10 mouse cellular contexts compared by ENCODE assay signal in genomic region chr2:125249339-125249738, GRCm38 (mm10). TPM values are rescaled to one million over a fixed set of nuclear protein-coding genes. Genes with fewer than 3 reads are reported as not detected.
DNase-seq lines count a peak whose midpoint lies in the region; ATAC-seq and TF ChIP-seq lines count a peak whose summit lies in the region.
"Had no signal": no experiment of that assay in that cellular context is flagged by ENCODE, and none has a peak within 500 bp of the region (broad histone marks: within the 10 kb centered on the region; RNA-seq: fewer than 3 reads in every experiment).

No protein-coding gene starts in this region.

- H3K9ac ChIP-seq in hindbrain, postnatal 0 days (replicated peaks; ENCODE audit: low read length), result no peak overlapping the region
- no peak overlapping the region for H3K9ac ChIP-seq in hindbrain, embryonic 16.5 days (ENCODE audit: low read depth, low read length)
- 0 out of 2 replicates have a peak overlapping the region, but pooled peaks have one; percentile 82 for H3K9ac ChIP-seq in ES-Bruce4 (ENCODE audit: low read depth, poor library complexity, severe bottlenecking)
- 0 out of 2 replicates have a peak overlapping the region, but pooled peaks have one; percentile 84 for H3K9ac ChIP-seq in embryonic facial prominence, embryonic 12.5 days
- H3K9ac ChIP-seq in limb, embryonic 14.5 days (ENCODE audit: low read depth, low read length, severe bottlenecking), result no peak overlapping the region

- ATAC-seq in hindbrain, postnatal 0 days, result no peak
- ATAC-seq in hindbrain, embryonic 16.5 days, result no peak
- ATAC-seq in embryonic facial prominence, embryonic 12.5 days (ENCODE audit: insufficient number of reproducible peaks, insufficient read depth, low FRiP score, low TSS enrichment), result no peak
- ATAC-seq in limb, embryonic 14.5 days (ENCODE audit: low FRiP score, low read depth), result no peak
- ATAC-seq in frontal cortex, adult (ENCODE audit: low TSS enrichment), result no peak

- H3K27me3 ChIP-seq in hindbrain, postnatal 0 days (ENCODE audit: insufficient read depth, low read length), result no peaks in the 10 kb centered on the region
- H3K27me3 ChIP-seq in hindbrain, embryonic 16.5 days (replicated peaks; ENCODE audit: control insufficient read depth, insufficient read depth, low read length), result no peaks in the 10 kb centered on the region
- no peaks in the 10 kb centered on the region for H3K27me3 ChIP-seq in ES-Bruce4 (ENCODE audit: control insufficient read depth, insufficient read depth, low read length, poor library complexity, severe bottlenecking)
- no peaks in the 10 kb centered on the region for H3K27me3 ChIP-seq in embryonic facial prominence, embryonic 12.5 days
- no peaks in the 10 kb centered on the region for H3K27me3 ChIP-seq in limb, embryonic 14.5 days (ENCODE audit: control insufficient read depth, insufficient read depth, low read length)

- H3K36me3 ChIP-seq in hindbrain, postnatal 0 days (ENCODE audit: insufficient read depth, low read length), result peaks cover 6% of the 10 kb centered on the region; the same call in 1 of the 2 replicates
- peaks cover 9% of the 10 kb centered on the region for H3K36me3 ChIP-seq in hindbrain, embryonic 16.5 days (ENCODE audit: control insufficient read depth, insufficient read depth, low read length)
- H3K36me3 ChIP-seq in ES-Bruce4 (ENCODE audit: control insufficient read depth, insufficient read depth, low read length, poor library complexity, severe bottlenecking), result peaks cover 57% of the 10 kb centered on the region
- peaks cover 45% of the 10 kb centered on the region for H3K36me3 ChIP-seq in embryonic facial prominence, embryonic 12.5 days
- peaks cover 35% of the 10 kb centered on the region for H3K36me3 ChIP-seq in limb, embryonic 14.5 days (ENCODE audit: control insufficient read depth, insufficient read depth, low read length)

- H3K9me3 ChIP-seq in hindbrain, postnatal 0 days (ENCODE audit: low read length), result no peaks in the 10 kb centered on the region
- H3K9me3 ChIP-seq in hindbrain, embryonic 16.5 days (ENCODE audit: control insufficient read depth, low read length), result no peaks in the 10 kb centered on the region
- peaks cover 48% of the 10 kb centered on the region for H3K9me3 ChIP-seq in ES-Bruce4 (replicated peaks; ENCODE audit: control insufficient read depth, insufficient read depth, low read length, poor library complexity, severe bottlenecking)
- H3K9me3 ChIP-seq in embryonic facial prominence, embryonic 12.5 days, result no peaks in the 10 kb centered on the region
- H3K9me3 ChIP-seq in limb, embryonic 14.5 days (ENCODE audit: control insufficient read depth, low read length), result no peaks in the 10 kb centered on the region

- H3K4me2 ChIP-seq in hindbrain, postnatal 0 days (ENCODE audit: low read depth, low read length), result peak overlapping the region; percentile 74; the same call in 1 of the 2 replicates
- no peak overlapping the region for H3K4me2 ChIP-seq in hindbrain, embryonic 16.5 days (ENCODE audit: low read length)
- H3K4me2 ChIP-seq in embryonic facial prominence, embryonic 12.5 days (replicated peaks), result peak overlapping the region; percentile 67
- H3K4me2 ChIP-seq in limb, embryonic 14.5 days (replicated peaks; ENCODE audit: low read depth, low read length, severe bottlenecking), result peak overlapping the region; percentile 67; the same call in 1 of the 2 replicates

- H3K27ac ChIP-seq in hindbrain, postnatal 0 days, result no peak overlapping the region
- no peak overlapping the region for H3K27ac ChIP-seq in hindbrain, embryonic 16.5 days (ENCODE audit: low read depth, low read length)
- H3K27ac ChIP-seq in ES-Bruce4 (ENCODE audit: insufficient read depth, low read length), result no peak overlapping the region
- no peak overlapping the region for H3K27ac ChIP-seq in embryonic facial prominence, embryonic 12.5 days
- H3K27ac ChIP-seq in limb, embryonic 14.5 days (replicated peaks; ENCODE audit: low read depth, low read length), result no peak overlapping the region

- no peak for TF ChIP-seq CTCF in hindbrain, postnatal 0 days (IDR thresholded peaks at IDR 0.05; ENCODE audit: low read depth)
- TF ChIP-seq CTCF in ES-Bruce4 (IDR thresholded peaks at IDR 0.05; ENCODE audit: low read depth, low read length), result no peak

- 75% methylated on average over 4 of the region's 4 CpGs for WGBS in hindbrain, postnatal 0 days
- WGBS in hindbrain, embryonic 16.5 days, result 82% methylated on average over 4 of the region's 4 CpGs
- 87% methylated on average over 4 of the region's 4 CpGs for WGBS in embryonic facial prominence, embryonic 12.5 days
- WGBS in limb, embryonic 14.5 days, result 86% methylated on average over 4 of the region's 4 CpGs

- no peak for TF ChIP-seq EP300 in ES-Bruce4 (IDR thresholded peaks at IDR 0.05; ENCODE audit: insufficient read depth, low read depth, low read length)

- TF ChIP-seq POLR2A in ES-Bruce4 (IDR thresholded peaks at IDR 0.05; ENCODE audit: insufficient read depth, low read length), result no peak
- TF ChIP-seq POLR2A in limb, embryonic 14.5 days (IDR thresholded peaks at IDR 0.05; ENCODE audit: borderline replicate concordance, extremely low read depth, insufficient read depth, insufficient read length), result no peak

- no peak overlapping the region for H3K4me3 ChIP-seq in hindbrain, postnatal 0 days (ENCODE audit: low read length)
- H3K4me3 ChIP-seq in hindbrain, embryonic 16.5 days (ENCODE audit: low read length), result no peak overlapping the region
- no peak overlapping the region for H3K4me3 ChIP-seq in ES-Bruce4 (ENCODE audit: low read depth, low read length)
- peak overlapping the region; percentile 80 for H3K4me3 ChIP-seq in embryonic facial prominence, embryonic 12.5 days
- H3K4me3 ChIP-seq in limb, embryonic 14.5 days (replicated peaks; ENCODE audit: low read length), result peak overlapping the region; percentile 75; the same call in 1 of the 2 replicates

- DNase-seq in hindbrain, postnatal 0 days (ENCODE audit: low spot score), result no peak
- DNase-seq in limb, embryonic 14.5 days (ENCODE audit: low spot score), result no peak
- no peak for DNase-seq in testis, postnatal 14 days (ENCODE audit: low spot score)
- DNase-seq in left cerebral cortex, adult 18-20 months (ENCODE audit: low spot score in 2 of 2), result no peak
- DNase-seq: cerebellum, postnatal 14 days; thymus, postnatal 36 days had no signal

- peaks cover 9% of the 10 kb centered on the region for H3K4me1 ChIP-seq in hindbrain, postnatal 0 days (ENCODE audit: insufficient read depth, low read length)
- peaks cover 9% of the 10 kb centered on the region for H3K4me1 ChIP-seq in hindbrain, embryonic 16.5 days (ENCODE audit: control insufficient read depth, insufficient read depth, low read depth, low read length)
- no peaks in the 10 kb centered on the region for H3K4me1 ChIP-seq in ES-Bruce4 (ENCODE audit: control insufficient read depth, insufficient read depth, low read length)
- H3K4me1 ChIP-seq in embryonic facial prominence, embryonic 12.5 days, result peaks cover 22% of the 10 kb centered on the region
- peaks cover 9% of the 10 kb centered on the region for H3K4me1 ChIP-seq in limb, embryonic 14.5 days (ENCODE audit: control insufficient read depth, insufficient read depth, low read length)

RNA-seq across cellular contexts. Expression of gene Dut, which starts 2.3 kb away (rescaled TPM):
- 46.6 and 50.7 TPM in 2 replicates for total RNA-seq in hindbrain, postnatal 0 days (2014; rRNA removed)
- 95.0 and 105 TPM in 2 replicates for polyA plus RNA-seq in hindbrain, postnatal 0 days (2015; fragmentation: Nextera tagmentation; extraction: Ambion mirVana)
- polyA plus RNA-seq in hindbrain, embryonic 16.5 days (2015; fragmentation: Nextera tagmentation; extraction: Ambion mirVana), result 72.8 and 75.4 TPM in 2 replicates
- 127 and 130 TPM in 2 replicates for polyA plus RNA-seq in ES-Bruce4 (2011; ENCODE audit: insufficient read depth, insufficient read length, low read depth, missing spikeins)
- 160 and 167 TPM in 2 replicates for polyA plus RNA-seq in embryonic facial prominence, embryonic 12.5 days (2016; fragmentation: Nextera tagmentation; extraction: Ambion mirVana)
- polyA plus RNA-seq in limb, embryonic 14.5 days (2012; rRNA removed), result 74.7 and 101 TPM in 2 replicates
- polyA plus RNA-seq in limb, embryonic 14.5 days (2014; fragmentation: Nextera tagmentation; extraction: Ambion mirVana), result 126 and 129 TPM in 2 replicates
- 10 to 100 TPM; 24.5 to 26.9 TPM for total RNA-seq in left cerebral cortex, adult 18-20 months (2021)

Comparison
In these comparisons a context has a peak if more than half of its experiments do, and no peak if none do; other contexts are left out.
1. H3K4me3 ChIP-seq: peak in embryonic facial prominence, embryonic 12.5 days (single experiment) and limb, embryonic 14.5 days (single experiment); none in hindbrain, postnatal 0 days (single experiment), hindbrain, embryonic 16.5 days (single experiment) and ES-Bruce4 (single experiment).
2. H3K9ac ChIP-seq: peak in ES-Bruce4 (single experiment) and embryonic facial prominence, embryonic 12.5 days (single experiment); none in hindbrain, postnatal 0 days (single experiment), hindbrain, embryonic 16.5 days (single experiment) and limb, embryonic 14.5 days (single experiment).